Mouse (Mus musculus) intestine, postnatal 0 days (tissue): ENCODE data around the gene Cyp1b1. TPM values are rescaled to one million over a fixed set of nuclear protein-coding genes. Genes with fewer than 3 reads are reported as not detected.

ENCODE experiments used
- ATAC-seq: fragments of 200-750 bp; cut with Nextera tagmentation; 2 replicates; pipeline ENCODE4 v1.8.0; 2017; ENCODE audit warnings: mild to moderate bottlenecking, moderate TSS enrichment, moderate library complexity
- H3K27ac ChIP-seq: fragments of 300-500 bp; sonication (generic); 2 replicates; pipeline ENCODE4 v1.5.1; 2014; ENCODE audit warnings: mild to moderate bottlenecking, low read depth, low read length, moderate library complexity
- H3K27me3 ChIP-seq: fragments of 300-500 bp; sonication (generic); replicated peaks from 2 replicates; pipeline ENCODE4 v1.6.1; 2014; ENCODE audit warnings: low read length, mixed read lengths; ENCODE audit not compliant: control insufficient read depth, insufficient read depth
- H3K36me3 ChIP-seq: fragments of 300-500 bp; sonication (generic); 2 replicates; pipeline ENCODE4 v1.6.1; 2014; ENCODE audit warnings: mild to moderate bottlenecking, moderate library complexity; ENCODE audit not compliant: control insufficient read depth, insufficient read depth
- H3K4me1 ChIP-seq: fragments of 300-500 bp; sonication (generic); replicated peaks from 2 replicates; pipeline ENCODE4 v1.6.1; 2014; ENCODE audit warnings: antibody characterized with exemption, low read length, mixed read lengths; ENCODE audit not compliant: control insufficient read depth, insufficient read depth
- H3K4me2 ChIP-seq: fragments of 300-500 bp; sonication (generic); replicated peaks from 2 replicates; pipeline ENCODE4 v1.6.1; 2014; ENCODE audit warnings: low read depth, mild to moderate bottlenecking, moderate library complexity
- H3K4me3 ChIP-seq: fragments of 300-500 bp; sonication (generic); 2 replicates; pipeline ENCODE4 v1.5.1; 2014; ENCODE audit warnings: low read depth, low read length
- H3K9ac ChIP-seq: fragments of 300-500 bp; sonication (generic); 2 replicates; pipeline ENCODE4 v1.6.1; 2014; ENCODE audit warnings: mild to moderate bottlenecking, low read depth, low read length
- H3K9me3 ChIP-seq: fragments of 300-500 bp; sonication (generic); 2 replicates; pipeline ENCODE4 v1.6.1; 2016; ENCODE audit warnings: mixed run types; ENCODE audit not compliant: control insufficient read depth
- CTCF ChIP-seq: sonication (generic); IDR thresholded peaks from 2 replicates; pipeline ENCODE4 v1.5.1; 2016; ENCODE audit warnings: low read depth, mild to moderate bottlenecking, control low read depth, antibody characterized with exemption, moderate library complexity
- WGBS: fragments of 180-500 bp; shearing (Covaris S2); extraction: QIAGEN DNeasy Blood & Tissue Kit; methylation state at CpG from one replicate; pipeline ENCODE4 v1.1.7; 2014; 5-methylcytosine and 5-hydroxymethylcytosine counted together
- polyA plus RNA-seq: library from polyadenylated mRNA; unstranded; fragments of >200 nt; fragmentation: Nextera tagmentation; extraction: Ambion mirVana; gene quantifications from 2 replicates; pipeline ENCODE4 v1.2.1, GENCODE M21; 2015

Cyp1b1 gene
- polyA plus RNA-seq, 1 experiment from 2014 or later, result 3.7 TPM

DNA sequence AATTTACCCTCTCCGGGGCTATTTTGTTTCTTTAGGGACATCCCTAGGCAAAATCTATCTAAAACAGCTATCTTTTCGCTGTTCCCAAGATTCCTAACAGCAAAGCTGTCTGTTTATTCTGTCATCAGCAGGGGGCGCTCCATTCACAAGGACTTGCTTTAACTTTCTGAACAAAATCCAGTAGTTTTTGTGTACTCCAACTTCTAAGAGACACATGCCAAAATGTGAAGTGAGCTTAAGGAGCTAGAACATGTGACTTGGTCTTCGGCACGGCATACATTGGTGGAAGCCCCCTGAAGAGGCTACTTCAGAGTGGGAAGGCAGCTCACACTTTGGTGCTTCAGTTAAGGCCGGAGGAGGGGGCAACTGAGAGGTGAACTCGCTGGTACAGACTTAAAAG is 53.5 kb downstream of the Cyp1b1 start:
- Histone ChIP-seq H3K4me1 (no peaks in the 10 kb centered on the region), H3K27ac (no peak overlapping the region), H3K4me2 (no peak overlapping the region), H3K36me3 (no peaks in the 10 kb centered on the region), H3K4me3 (no peak overlapping the region), H3K27me3 (no peaks in the 10 kb centered on the region), H3K9ac (no peak overlapping the region), H3K9me3 (no peaks in the 10 kb centered on the region)
- WGBS, result 42% methylated on average over 7 of the region's 7 CpGs
- peak; percentile 84 for TF ChIP-seq CTCF
- ATAC-seq, result no peak

DNA sequence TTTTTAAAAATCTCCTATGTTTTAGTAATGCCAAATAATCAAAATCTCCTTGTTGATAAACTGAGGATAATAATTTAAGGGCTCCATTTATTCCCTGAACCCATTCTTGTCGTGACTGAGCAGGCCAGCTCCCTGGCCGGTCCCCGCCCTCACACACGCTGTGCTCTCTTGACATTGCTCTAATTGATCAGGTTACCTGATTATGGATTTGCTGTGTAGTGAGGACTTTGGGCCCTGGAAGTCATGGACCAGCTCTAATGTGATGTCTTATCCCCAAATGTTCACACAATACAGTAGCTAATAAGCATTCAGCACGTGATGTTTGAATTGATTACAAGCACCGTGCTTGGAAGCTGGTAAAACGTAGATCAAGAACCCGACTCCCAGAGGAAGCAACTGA is 56.0 kb downstream of the Cyp1b1 start:
- H3K27me3 ChIP-seq, result no peaks in the 10 kb centered on the region
- H3K36me3 ChIP-seq, result no peaks in the 10 kb centered on the region
- H3K4me1 ChIP-seq, result no peaks in the 10 kb centered on the region
- H3K27ac ChIP-seq, result no peak overlapping the region
- no peak for ATAC-seq
- no peak overlapping the region for H3K9ac ChIP-seq
- H3K9me3 ChIP-seq, result no peaks in the 10 kb centered on the region
- H3K4me3 ChIP-seq, result no peak overlapping the region
- TF ChIP-seq CTCF, result no peak
- no peak overlapping the region for H3K4me2 ChIP-seq
- 63% methylated on average over 8 of the region's 8 CpGs for WGBS

DNA sequence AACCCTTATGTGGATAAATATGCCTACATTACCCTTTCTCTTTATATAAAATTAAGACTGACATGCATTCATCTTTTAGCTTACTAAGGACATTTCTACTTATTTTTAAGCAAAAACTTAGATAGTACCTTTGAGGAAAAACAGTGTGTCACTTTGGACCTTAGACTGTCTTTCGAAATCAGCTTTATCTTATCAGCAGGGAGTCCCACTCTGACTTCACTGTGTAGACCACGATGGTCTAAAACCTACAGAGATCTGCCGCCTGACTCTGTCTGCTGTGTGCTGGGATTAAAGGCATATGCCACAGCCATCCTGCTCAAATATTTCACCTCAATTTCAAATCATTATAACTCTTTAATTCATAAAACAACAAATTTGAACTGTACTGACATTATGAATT is 56.4 kb downstream of the Cyp1b1 start:
- no peak overlapping the region for H3K4me2 ChIP-seq
- ATAC-seq, result no peak
- TF ChIP-seq CTCF, result no peak
- no peak overlapping the region for H3K4me3 ChIP-seq
- H3K4me1 ChIP-seq, result no peaks in the 10 kb centered on the region
- H3K27ac ChIP-seq, result no peak overlapping the region
- 38% methylated on average over 3 of the region's 3 CpGs for WGBS
- H3K36me3 ChIP-seq, result no peaks in the 10 kb centered on the region
- H3K9me3 ChIP-seq, result no peaks in the 10 kb centered on the region
- H3K9ac ChIP-seq, result no peak overlapping the region
- no peaks in the 10 kb centered on the region for H3K27me3 ChIP-seq

DNA sequence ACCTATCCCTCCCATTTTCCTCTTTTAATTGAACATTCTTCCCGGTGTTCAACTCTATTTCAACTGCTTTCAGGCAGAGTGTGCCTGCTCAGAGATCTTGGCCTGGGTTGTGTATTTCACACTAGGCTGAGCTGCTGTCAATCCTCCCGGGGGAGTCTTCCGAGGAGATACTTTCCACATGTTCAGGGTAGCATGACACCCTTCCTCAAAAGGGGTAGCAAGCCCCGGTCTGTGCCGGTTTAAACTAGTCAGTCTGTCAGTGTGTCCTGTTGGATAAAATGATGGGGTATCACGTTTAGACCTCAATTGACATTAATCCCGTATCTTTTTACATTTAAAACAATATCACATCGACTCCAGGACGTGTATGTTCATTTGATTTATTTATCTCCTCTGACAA is 57.1 kb downstream of the Cyp1b1 start:
- Histone ChIP-seq H3K4me3 (no peak overlapping the region), H3K27ac (no peak overlapping the region), H3K9ac (no peak overlapping the region), H3K4me1 (no peaks in the 10 kb centered on the region), H3K4me2 (no peak overlapping the region), H3K9me3 (no peaks in the 10 kb centered on the region), H3K27me3 (no peaks in the 10 kb centered on the region), H3K36me3 (no peaks in the 10 kb centered on the region)
- 78% methylated on average over 9 of the region's 9 CpGs for WGBS
- no peak for ATAC-seq
- no peak for TF ChIP-seq CTCF

DNA sequence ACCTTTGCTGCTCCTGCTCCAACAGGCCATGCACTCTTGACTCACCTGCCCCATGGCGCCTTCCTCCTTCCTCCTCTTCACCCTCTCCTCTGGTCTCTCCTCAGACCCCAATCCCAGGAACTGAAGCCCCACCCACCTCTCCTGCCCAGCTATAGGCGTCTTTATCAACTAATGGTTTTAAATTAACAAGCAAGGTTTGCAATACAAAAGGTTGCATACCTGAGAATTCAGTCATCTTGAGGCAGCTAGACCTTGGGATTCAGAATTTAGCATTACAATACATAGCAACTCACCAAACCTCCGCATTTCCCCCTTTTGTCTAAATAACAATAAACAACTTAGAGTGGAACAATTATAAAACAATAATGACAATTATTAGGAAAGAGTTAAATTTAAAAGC is 60.7 kb downstream of the Cyp1b1 start:
- Histone ChIP-seq H3K4me1 (no peaks in the 10 kb centered on the region), H3K4me2 (no peak overlapping the region), H3K27ac (no peak overlapping the region), H3K4me3 (no peak overlapping the region), H3K36me3 (no peaks in the 10 kb centered on the region), H3K9ac (no peak overlapping the region), H3K9me3 (no peaks in the 10 kb centered on the region), H3K27me3 (no peaks in the 10 kb centered on the region)
- no peak for TF ChIP-seq CTCF
- 69% methylated on average over 3 of the region's 3 CpGs for WGBS
- no peak for ATAC-seq

DNA sequence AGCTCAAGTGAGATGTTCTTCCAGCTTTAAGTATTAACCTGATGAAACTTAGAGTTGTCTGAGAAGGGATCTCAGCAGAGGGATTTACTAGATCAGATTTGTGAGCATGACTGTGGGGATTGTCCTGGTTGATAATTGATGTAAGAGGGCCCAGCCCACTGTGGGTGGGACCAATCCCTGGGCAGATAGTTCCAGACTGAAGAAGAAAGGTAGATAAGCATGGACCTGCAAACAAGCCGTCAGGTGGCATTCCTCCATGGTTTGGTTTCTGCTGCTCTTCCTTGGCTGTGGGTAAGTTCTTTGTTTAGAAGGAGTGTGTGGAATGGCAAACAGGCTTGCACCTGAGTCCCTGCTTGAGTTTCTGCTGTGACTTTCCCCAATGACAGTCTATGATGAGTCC is 61.7 kb downstream of the Cyp1b1 start:
- no peaks in the 10 kb centered on the region for H3K4me1 ChIP-seq
- no peak overlapping the region for H3K4me2 ChIP-seq
- TF ChIP-seq CTCF, result no peak
- no peaks in the 10 kb centered on the region for H3K27me3 ChIP-seq
- no peak overlapping the region for H3K4me3 ChIP-seq
- H3K9me3 ChIP-seq, result no peaks in the 10 kb centered on the region
- WGBS, result 38% methylated on average over 1 of the region's 1 CpGs
- H3K9ac ChIP-seq, result no peak overlapping the region
- H3K27ac ChIP-seq, result no peak overlapping the region
- no peaks in the 10 kb centered on the region for H3K36me3 ChIP-seq
- no peak for ATAC-seq

Other genes starting within 250 kb of the Cyp1b1 start
- 13.4 and 14.1 TPM in 2 replicates for gene Rmdn2, start 103.2 kb downstream of the Cyp1b1 start, polyA plus RNA-seq
- gene Atl2, start 181.1 kb upstream of the Cyp1b1 start, polyA plus RNA-seq, result 110 and 112 TPM in 2 replicates